Mouse (Mus musculus) adrenal gland, adult (tissue): ENCODE measurements around the gene Actr6.
A peak's percentile ranks its signal among the peaks of the same experiment; 100 is the strongest.
"Not testable (repeated sequence)": the region's sequence is repeated elsewhere in the genome, so short reads cannot be mapped to it uniquely, and the experiment has no call there.

Source experiments
- DNase-seq, 2 experiments: peaks; one replicate each; pipeline ENCODE4 v3.0.0; 2022 to 2023; ENCODE audit warnings: low spot score in 1 of 2; ENCODE audit not compliant: inconsistent age in 2 of 2

Actr6 gene

GRCm38 (mm10) chr10:89682157-89682556 lies 49.9 kb downstream of the Actr6 start:
- no peak for DNase-seq

GRCm38 (mm10) chr10:89681706-89682105 lies 50.4 kb downstream of the Actr6 start:
- DNase-seq: no peak

- DNase-seq: peak in 1 of 2 experiments; percentile 55
Measured at GRCm38 (mm10) chr10:89680517-89680916, 51.6 kb downstream of the Actr6 start.

- DNase-seq: peak in 1 of 2 experiments; percentile 33
Measured at GRCm38 (mm10) chr10:89679448-89679847, 52.6 kb downstream of the Actr6 start.

- peak in 1 of 2 experiments; percentile 33 for DNase-seq
Measured at GRCm38 (mm10) chr10:89678054-89678453, 54.0 kb downstream of the Actr6 start.

GRCm38 (mm10) chr10:89676609-89677008 lies 55.5 kb downstream of the Actr6 start:
- no peak for DNase-seq

- not testable (repeated sequence) for DNase-seq
Measured at GRCm38 (mm10) chr10:89670371-89670770, 61.7 kb downstream of the Actr6 start.

- no peak for DNase-seq
Measured at GRCm38 (mm10) chr10:89667571-89667970, 64.5 kb downstream of the Actr6 start.

- DNase-seq: no peak
Measured at GRCm38 (mm10) chr10:89665679-89666078, 66.4 kb downstream of the Actr6 start.

- no peak for DNase-seq
Measured at GRCm38 (mm10) chr10:89664977-89665645, 67.0 kb downstream of the Actr6 start.
